ENCODE assay signal across 10 mouse cellular contexts in the genomic region with DNA sequence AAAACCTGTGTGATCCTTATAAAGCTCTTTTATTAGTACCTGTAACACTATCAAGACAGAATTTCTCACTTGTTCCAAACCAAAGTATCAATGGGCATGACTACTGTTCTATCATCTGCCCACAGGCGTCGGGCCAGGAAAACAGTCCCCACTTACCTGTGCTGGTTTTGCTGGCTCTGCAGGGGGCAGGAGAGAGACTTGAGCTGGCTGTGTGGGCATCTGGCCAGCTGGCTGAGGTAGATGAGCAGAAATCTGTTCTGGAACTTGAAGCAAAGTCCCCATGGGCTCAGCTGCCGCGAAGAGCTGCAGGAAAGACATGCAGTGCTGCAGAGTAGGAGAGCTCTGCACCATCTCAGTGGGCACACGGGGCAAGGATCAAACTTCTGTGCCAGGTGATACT. TPM values are rescaled to one million over a fixed set of nuclear protein-coding genes. Genes with fewer than 3 reads are reported as not detected.
A peak's percentile ranks its signal among the peaks of the same experiment; 100 is the strongest.
DNase-seq lines count a peak whose midpoint lies in the region; ATAC-seq and TF ChIP-seq lines count a peak whose summit lies in the region.
"Had no signal": no experiment of that assay in that cellular context is flagged by ENCODE, and none has a peak within 500 bp of the region (broad histone marks: within the 10 kb centered on the region; RNA-seq: fewer than 3 reads in every experiment).

No protein-coding gene starts in this region.

- 83% methylated on average over 5 of the region's 5 CpGs for WGBS in intestine, postnatal 0 days
- WGBS in intestine, embryonic 16.5 days: 90% methylated on average over 5 of the region's 5 CpGs
- WGBS in liver, postnatal 0 days (ENCODE audit: insufficient replicate concordance): 84% methylated on average over 5 of the region's 5 CpGs
- WGBS in hindbrain, embryonic 14.5 days: 79% methylated on average over 5 of the region's 5 CpGs

- no peak overlapping the region for H3K9ac ChIP-seq in intestine, postnatal 0 days (ENCODE audit: low read depth, low read length)
- H3K9ac ChIP-seq in intestine, embryonic 16.5 days (ENCODE audit: low read depth, low read length): no peak overlapping the region
- H3K9ac ChIP-seq in liver, postnatal 0 days (replicated peaks): no peak overlapping the region
- H3K9ac ChIP-seq in hindbrain, embryonic 14.5 days: no peak overlapping the region

- TF ChIP-seq POLR2A in bone marrow macrophage, adult 2 months (IDR thresholded peaks at IDR 0.05; ENCODE audit: borderline replicate concordance, low read depth, low read length): no peak

- H3K9me3 ChIP-seq in intestine, postnatal 0 days (ENCODE audit: control insufficient read depth): no peaks in the 10 kb centered on the region
- H3K9me3 ChIP-seq in intestine, embryonic 16.5 days (ENCODE audit: control insufficient read depth, low read length): no peaks in the 10 kb centered on the region
- H3K9me3 ChIP-seq in liver, postnatal 0 days (ENCODE audit: low read length): no peaks in the 10 kb centered on the region
- H3K9me3 ChIP-seq in hindbrain, embryonic 14.5 days (ENCODE audit: control insufficient read depth, low read length): no peaks in the 10 kb centered on the region

- no peak overlapping the region for H3K4me2 ChIP-seq in intestine, postnatal 0 days (replicated peaks; ENCODE audit: low read depth)
- no peak overlapping the region for H3K4me2 ChIP-seq in intestine, embryonic 16.5 days (ENCODE audit: low read depth, low read length)
- H3K4me2 ChIP-seq in liver, postnatal 0 days (ENCODE audit: low read depth, low read length): no peak overlapping the region
- H3K4me2 ChIP-seq in hindbrain, embryonic 14.5 days (replicated peaks): no peak overlapping the region
- H3K4me2 ChIP-seq: midbrain, embryonic 11.5 days had no signal

- TF ChIP-seq EP300 in liver, postnatal 0 days (IDR thresholded peaks at IDR 0.05; ENCODE audit: low read depth): no peak

- TF ChIP-seq CTCF in intestine, postnatal 0 days (IDR thresholded peaks at IDR 0.05; ENCODE audit: low read depth): peak; percentile 51
- no peak for TF ChIP-seq CTCF in bone marrow macrophage, adult 2 months (IDR thresholded peaks at IDR 0.05; ENCODE audit: low read depth, low read length)
- peak; percentile 36 for TF ChIP-seq CTCF in liver, postnatal 0 days (IDR thresholded peaks at IDR 0.05; ENCODE audit: low read depth)

- H3K27ac ChIP-seq in intestine, postnatal 0 days (ENCODE audit: low read depth, low read length): no peak overlapping the region
- H3K27ac ChIP-seq in intestine, embryonic 16.5 days (ENCODE audit: low read length): no peak overlapping the region
- H3K27ac ChIP-seq in bone marrow macrophage, adult 2 months (ENCODE audit: insufficient read depth, low read depth, low read length): peak overlapping the region; percentile 75
- H3K27ac ChIP-seq in liver, postnatal 0 days (ENCODE audit: low read depth): no peak overlapping the region
- H3K27ac ChIP-seq in hindbrain, embryonic 14.5 days: no peak overlapping the region

- no peak overlapping the region for H3K4me3 ChIP-seq in intestine, postnatal 0 days (ENCODE audit: low read depth, low read length)
- no peak overlapping the region for H3K4me3 ChIP-seq in intestine, embryonic 16.5 days (ENCODE audit: low read length)
- H3K4me3 ChIP-seq in bone marrow macrophage, adult 2 months (ENCODE audit: insufficient read depth, low read length): no peak overlapping the region
- no peak overlapping the region for H3K4me3 ChIP-seq in liver, postnatal 0 days (ENCODE audit: low read depth, low read length)
- no peak overlapping the region for H3K4me3 ChIP-seq in hindbrain, embryonic 14.5 days (replicated peaks; ENCODE audit: low read length)

- peak; percentile 24 for DNase-seq in liver, postnatal 0 days
- DNase-seq in neural tube, embryonic 10.5 days (ENCODE audit: extremely low spot score, low spot score): no peak
- no peak for DNase-seq in hindbrain, embryonic 14.5 days (ENCODE audit: low spot score)

- ATAC-seq in intestine, postnatal 0 days: no peak
- ATAC-seq in intestine, embryonic 16.5 days: no peak
- ATAC-seq in erythroid progenitor cell, adult 5-6 weeks (replicated peaks; ENCODE audit: low FRiP score, poor library complexity, severe bottlenecking): 0 out of 2 replicates have a peak, but pooled peaks have one; percentile 30
- ATAC-seq in liver, postnatal 0 days: no peak
- no peak for ATAC-seq in erythroblast, adult 5-6 weeks (replicated peaks; ENCODE audit: low FRiP score, poor library complexity, severe bottlenecking)
- ATAC-seq in hindbrain, embryonic 14.5 days (ENCODE audit: low FRiP score): no peak

- peaks cover 8% of the 10 kb centered on the region for H3K4me1 ChIP-seq in intestine, postnatal 0 days (replicated peaks; ENCODE audit: control insufficient read depth, insufficient read depth, low read length)
- no peaks in the 10 kb centered on the region for H3K4me1 ChIP-seq in intestine, embryonic 16.5 days (ENCODE audit: control insufficient read depth, insufficient read depth, low read length)
- H3K4me1 ChIP-seq in bone marrow macrophage, adult 2 months (ENCODE audit: control insufficient read depth, insufficient read depth, low read length): peaks cover 35% of the 10 kb centered on the region
- H3K4me1 ChIP-seq in liver, postnatal 0 days (ENCODE audit: insufficient read depth): no peaks in the 10 kb centered on the region
- no peaks in the 10 kb centered on the region for H3K4me1 ChIP-seq in hindbrain, embryonic 14.5 days (replicated peaks; ENCODE audit: control insufficient read depth, insufficient read depth, low read length)

- H3K27me3 ChIP-seq in intestine, postnatal 0 days (replicated peaks; ENCODE audit: control insufficient read depth, insufficient read depth, low read length): no peaks in the 10 kb centered on the region
- no peaks in the 10 kb centered on the region for H3K27me3 ChIP-seq in intestine, embryonic 16.5 days (replicated peaks; ENCODE audit: control insufficient read depth, insufficient read depth, low read length)
- no peaks in the 10 kb centered on the region for H3K27me3 ChIP-seq in liver, postnatal 0 days (ENCODE audit: insufficient read depth, low read length)
- no peaks in the 10 kb centered on the region for H3K27me3 ChIP-seq in hindbrain, embryonic 14.5 days (ENCODE audit: control insufficient read depth, insufficient read depth, low read length)

- peaks cover 40% of the 10 kb centered on the region for H3K36me3 ChIP-seq in intestine, postnatal 0 days (ENCODE audit: control insufficient read depth, insufficient read depth)
- H3K36me3 ChIP-seq in intestine, embryonic 16.5 days (ENCODE audit: control insufficient read depth, insufficient read depth, low read length): peaks cover 9% of the 10 kb centered on the region; the same call in 1 of the 2 replicates
- H3K36me3 ChIP-seq in liver, postnatal 0 days (replicated peaks; ENCODE audit: insufficient read depth, low read length): peaks cover 31% of the 10 kb centered on the region
- H3K36me3 ChIP-seq in hindbrain, embryonic 14.5 days (replicated peaks; ENCODE audit: control insufficient read depth, insufficient read depth): peaks cover 57% of the 10 kb centered on the region

RNA-seq across cellular contexts. Expression of a gene that starts 37.9 kb away (rescaled TPM):
- 0.10 TPM in 1 of 2 replicates, not detected in the other for polyA plus RNA-seq in intestine, postnatal 0 days (2015; fragmentation: Nextera tagmentation; extraction: Ambion mirVana)
- polyA plus RNA-seq in intestine, embryonic 16.5 days (2015; fragmentation: Nextera tagmentation; extraction: Ambion mirVana): not detected in 2 replicates
- not detected in 2 replicates for polyA plus RNA-seq in bone marrow macrophage, adult 2 months (2012; ENCODE audit: insufficient read depth, insufficient read length, missing spikeins)
- total RNA-seq in erythroid progenitor cell, adult 5-6 weeks (2015; ENCODE audit: low replicate concordance): not detected in 2 replicates
- not detected in 2 replicates for total RNA-seq in erythroid progenitor cell, adult 5-6 weeks (2017; ENCODE audit: low replicate concordance)
- not detected in 2 replicates for polyA plus RNA-seq in liver, postnatal 0 days (2015; fragmentation: Nextera tagmentation; extraction: Ambion mirVana)
- total RNA-seq in erythroblast, adult 5-6 weeks (2015; ENCODE audit: low replicate concordance): not detected in 2 replicates
- not detected in 2 replicates for total RNA-seq in erythroblast, adult 5-6 weeks (2017; ENCODE audit: low replicate concordance)
- not detected in 2 replicates for polyA plus RNA-seq in hindbrain, embryonic 14.5 days (2014; fragmentation: Nextera tagmentation; extraction: Ambion mirVana)
- total RNA-seq: left cerebral cortex, adult 18-20 months had no signal
- polyA plus RNA-seq: midbrain, embryonic 11.5 days had no signal
